Mouse (Mus musculus): Measurements from ENCODE around the gene Gm45521. TPM values are rescaled to one million over a fixed set of nuclear protein-coding genes. Genes with fewer than 3 reads are reported as not detected.
A peak's percentile ranks its signal among the peaks of the same experiment; 100 is the strongest.

Gm45521 gene
- polyA plus RNA-seq, 1 experiment from 2014 or later = not detected

- 71% methylated on average over 3 of the region's 3 CpGs for WGBS (ENCODE audit: insufficient replicate concordance)
These were observed 41.9 kb downstream of the Gm45521 start for GRCm38 (mm10) chr14:7999030-7999429.

DNA sequence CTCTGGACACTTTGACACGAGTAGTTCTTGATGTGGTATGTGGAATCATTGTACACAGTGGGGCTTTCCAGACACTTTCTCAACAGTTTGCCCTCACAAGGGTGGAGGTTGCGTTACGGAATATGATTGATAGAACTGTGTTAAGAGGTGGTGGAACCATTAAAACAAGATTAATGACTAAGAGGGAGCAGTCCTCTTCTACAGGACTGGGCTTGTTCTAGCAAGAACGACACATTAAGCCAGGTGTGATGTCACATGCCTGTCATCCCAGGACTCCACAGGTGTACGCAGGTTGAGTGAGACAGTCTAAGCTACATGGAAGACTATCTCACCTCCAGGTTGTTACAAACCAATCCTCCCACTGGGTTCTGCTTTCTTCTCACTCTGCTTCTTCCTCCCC lies 42.3 kb downstream of the Gm45521 start:
- 82% methylated on average over 5 of the region's 5 CpGs for WGBS (ENCODE audit: insufficient replicate concordance)
- Histone ChIP-seq H3K4me1 (ENCODE audit: insufficient read depth) (peaks cover 14% of the 10 kb centered on the region), H3K9ac (replicated peaks) (no peak overlapping the region), H3K4me2 (ENCODE audit: low read depth, low read length) (no peak overlapping the region), H3K9me3 (ENCODE audit: low read length) (no peaks in the 10 kb centered on the region), H3K4me3 (ENCODE audit: low read depth, low read length) (no peak overlapping the region), H3K27ac (ENCODE audit: low read depth) (no peak overlapping the region), H3K27me3 (ENCODE audit: insufficient read depth, low read length) (peaks cover 9% of the 10 kb centered on the region; the same call in 1 of the 2 replicates), H3K36me3 (replicated peaks; ENCODE audit: insufficient read depth, low read length) (no peaks in the 10 kb centered on the region)
- DNase-seq (no peak), ATAC-seq (no peak)
- TF ChIP-seq EP300 (IDR thresholded peaks at IDR 0.05; ENCODE audit: low read depth) = no peak
- no peak for TF ChIP-seq CTCF (IDR thresholded peaks at IDR 0.05; ENCODE audit: low read depth)

More at GRCm38 (mm10) chr14:7999030-7999429, 41.9 kb downstream of the Gm45521 start:
- Histone ChIP-seq H3K9me3 (ENCODE audit: low read length) (no peaks in the 10 kb centered on the region), H3K36me3 (replicated peaks; ENCODE audit: insufficient read depth, low read length) (no peaks in the 10 kb centered on the region), H3K4me2 (ENCODE audit: low read depth, low read length) (no peak overlapping the region), H3K4me1 (ENCODE audit: insufficient read depth) (peaks cover 11% of the 10 kb centered on the region), H3K27me3 (ENCODE audit: insufficient read depth, low read length) (peaks cover 7% of the 10 kb centered on the region; the same call in 1 of the 2 replicates), H3K9ac (replicated peaks) (no peak overlapping the region), H3K4me3 (ENCODE audit: low read depth, low read length) (no peak overlapping the region), H3K27ac (ENCODE audit: low read depth) (no peak overlapping the region)
- no peak for DNase-seq
- TF ChIP-seq CTCF (IDR thresholded peaks at IDR 0.05; ENCODE audit: low read depth) (no peak), EP300 (IDR thresholded peaks at IDR 0.05; ENCODE audit: low read depth) (no peak)
- no peak for ATAC-seq

- DNase-seq = no peak
- H3K4me1 ChIP-seq (ENCODE audit: insufficient read depth) = peaks cover 14% of the 10 kb centered on the region
- no peak overlapping the region for H3K9ac ChIP-seq (replicated peaks)
- 60% methylated on average over 5 of the region's 5 CpGs for WGBS (ENCODE audit: insufficient replicate concordance)
- H3K27me3 ChIP-seq (ENCODE audit: insufficient read depth, low read length) = peaks cover 9% of the 10 kb centered on the region; the same call in 1 of the 2 replicates
- no peak overlapping the region for H3K4me2 ChIP-seq (ENCODE audit: low read depth, low read length)
- H3K9me3 ChIP-seq (ENCODE audit: low read length) = no peaks in the 10 kb centered on the region
- no peak overlapping the region for H3K27ac ChIP-seq (ENCODE audit: low read depth)
- TF ChIP-seq CTCF (IDR thresholded peaks at IDR 0.05; ENCODE audit: low read depth) = no peak
- no peak for TF ChIP-seq EP300 (IDR thresholded peaks at IDR 0.05; ENCODE audit: low read depth)
- no peaks in the 10 kb centered on the region for H3K36me3 ChIP-seq (replicated peaks; ENCODE audit: insufficient read depth, low read length)
- ATAC-seq = peak; percentile 54
- no peak overlapping the region for H3K4me3 ChIP-seq (ENCODE audit: low read depth, low read length)
These were observed 43.2 kb downstream of the Gm45521 start for GRCm38 (mm10) chr14:8000247-8000646.

- Histone ChIP-seq H3K9ac (replicated peaks) (no peak overlapping the region), H3K27me3 (ENCODE audit: insufficient read depth, low read length) (peaks cover 9% of the 10 kb centered on the region; the same call in 1 of the 2 replicates), H3K36me3 (replicated peaks; ENCODE audit: insufficient read depth, low read length) (no peaks in the 10 kb centered on the region), H3K4me1 (ENCODE audit: insufficient read depth) (peaks cover 14% of the 10 kb centered on the region), H3K27ac (ENCODE audit: low read depth) (no peak overlapping the region), H3K9me3 (ENCODE audit: low read length) (no peaks in the 10 kb centered on the region), H3K4me2 (ENCODE audit: low read depth, low read length) (no peak overlapping the region), H3K4me3 (ENCODE audit: low read depth, low read length) (no peak overlapping the region)
- no peak for TF ChIP-seq EP300 (IDR thresholded peaks at IDR 0.05; ENCODE audit: low read depth)
- no peak for TF ChIP-seq CTCF (IDR thresholded peaks at IDR 0.05; ENCODE audit: low read depth)
- no peak for DNase-seq
- ATAC-seq = no peak
- 35% methylated on average over 17 of the region's 17 CpGs for WGBS (ENCODE audit: insufficient replicate concordance)
These were observed 44.0 kb downstream of the Gm45521 start for GRCm38 (mm10) chr14:8000831-8001685.

GRCm38 (mm10) chr14:8002432-8003092 lies 45.5 kb downstream of the Gm45521 start, which contains the start of gene Abhd6:
Gene Abhd6, plus strand, starts transcription at chr14:8002902.
- ATAC-seq (peak; percentile 85), DNase-seq (peak; percentile 83)
- TF ChIP-seq EP300 (IDR thresholded peaks at IDR 0.05; ENCODE audit: low read depth) = no peak
- TF ChIP-seq CTCF (IDR thresholded peaks at IDR 0.05; ENCODE audit: low read depth) = no peak
- Histone ChIP-seq H3K4me3 (ENCODE audit: low read depth, low read length) (peak within 1 kb of the TSS; percentile 56), H3K36me3 (replicated peaks; ENCODE audit: insufficient read depth, low read length) (no peaks in the 10 kb centered on the region), H3K27me3 (ENCODE audit: insufficient read depth, low read length) (peaks cover 9% of the 10 kb centered on the region; the same call in 1 of the 2 replicates), H3K9ac (replicated peaks) (peak within 1 kb of the TSS; percentile 52), H3K4me1 (ENCODE audit: insufficient read depth) (peaks cover 14% of the 10 kb centered on the region), H3K27ac (ENCODE audit: low read depth) (0 out of 2 replicates have a peak within 1 kb of the TSS, but pooled peaks have one; percentile 34), H3K9me3 (ENCODE audit: low read length) (no peaks in the 10 kb centered on the region), H3K4me2 (ENCODE audit: low read depth, low read length) (peak within 1 kb of the TSS; percentile 84)
- 2% methylated on average over 38 of the region's 38 CpGs for WGBS (ENCODE audit: insufficient replicate concordance)

Measured in liver, postnatal 0 days (tissue).